Mouse (Mus musculus): ENCODE results near the gene Mdga1.

DNA sequence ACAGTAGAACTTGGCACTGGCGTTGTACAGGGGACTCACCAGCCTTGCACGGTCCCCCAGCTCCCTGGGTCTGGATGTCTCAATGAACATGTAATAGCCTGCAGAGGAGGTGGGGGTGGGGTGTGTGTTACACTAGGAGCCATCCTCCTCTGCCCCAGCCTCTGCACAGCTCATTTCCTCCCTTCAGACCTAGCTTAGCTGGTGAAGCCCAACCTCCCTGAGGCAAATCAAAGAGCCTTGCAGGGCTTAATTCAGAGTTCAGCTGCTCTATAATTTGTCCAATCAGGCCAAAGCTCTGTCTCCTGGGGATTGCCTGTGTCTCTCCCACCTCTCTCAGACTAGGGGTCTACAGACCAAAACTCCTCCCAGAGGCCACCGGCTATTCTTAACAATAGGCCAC, 131.9 kb downstream of the Mdga1 start:
- TF ChIP-seq EP300 (IDR thresholded peaks at IDR 0.05; ENCODE audit: low read depth) (no peak), CTCF (IDR thresholded peaks at IDR 0.05; ENCODE audit: low read depth) (no peak)
